Mouse (Mus musculus) liver, embryonic 12.5 days (tissue): ENCODE measurements at regions not wholly inside any gene's neighbourhood (a gene's known extent, or its start where the extent isn't known, plus 50 kb on each side); places are given as distances from the start of the nearest gene placed in this dataset.

ENCODE experiments used
- ATAC-seq: fragments of 200-750 bp; cut with Nextera tagmentation; 2 replicates; pipeline ENCODE4 v1.8.0; 2017; ENCODE audit warnings: moderate number of reproducible peaks, mild to moderate bottlenecking, moderate library complexity
- H3K27ac ChIP-seq: fragments of 300-500 bp; sonication (generic); 2 replicates; pipeline ENCODE4 v1.5.1; 2016; ENCODE audit warnings: mild to moderate bottlenecking
- H3K27me3 ChIP-seq: fragments of 300-500 bp; sonication (generic); replicated peaks from 2 replicates; pipeline ENCODE4 v1.6.1; 2016; ENCODE audit warnings: mild to moderate bottlenecking, moderate library complexity
- H3K36me3 ChIP-seq: fragments of 300-500 bp; sonication (generic); 2 replicates; pipeline ENCODE4 v1.6.1; 2016; ENCODE audit warnings: mild to moderate bottlenecking, moderate library complexity
- H3K4me1 ChIP-seq: fragments of 300-500 bp; sonication (generic); 2 replicates; pipeline ENCODE4 v1.6.1; 2016
- H3K4me2 ChIP-seq: fragments of 300-500 bp; sonication (generic); 2 replicates; pipeline ENCODE4 v1.6.1; 2016; ENCODE audit warnings: mild to moderate bottlenecking, moderate library complexity
- H3K4me3 ChIP-seq: fragments of 300-500 bp; sonication (generic); 2 replicates; pipeline ENCODE4 v1.5.1; 2016; ENCODE audit warnings: mild to moderate bottlenecking, moderate library complexity
- H3K9ac ChIP-seq: fragments of 300-500 bp; sonication (generic); 2 replicates; pipeline ENCODE4 v1.6.1; 2016; ENCODE audit warnings: mild to moderate bottlenecking, moderate library complexity
- H3K9me3 ChIP-seq: fragments of 300-500 bp; sonication (generic); replicated peaks from 2 replicates; pipeline ENCODE4 v1.6.1; 2016; ENCODE audit warnings: mild to moderate bottlenecking, moderate library complexity
- WGBS: fragments of 180-500 bp; shearing (Covaris S2); methylation state at CpG from one replicate; pipeline ENCODE4 v1.1.7; 2016; ENCODE audit not compliant: insufficient replicate concordance; 5-methylcytosine and 5-hydroxymethylcytosine counted together

DNA sequence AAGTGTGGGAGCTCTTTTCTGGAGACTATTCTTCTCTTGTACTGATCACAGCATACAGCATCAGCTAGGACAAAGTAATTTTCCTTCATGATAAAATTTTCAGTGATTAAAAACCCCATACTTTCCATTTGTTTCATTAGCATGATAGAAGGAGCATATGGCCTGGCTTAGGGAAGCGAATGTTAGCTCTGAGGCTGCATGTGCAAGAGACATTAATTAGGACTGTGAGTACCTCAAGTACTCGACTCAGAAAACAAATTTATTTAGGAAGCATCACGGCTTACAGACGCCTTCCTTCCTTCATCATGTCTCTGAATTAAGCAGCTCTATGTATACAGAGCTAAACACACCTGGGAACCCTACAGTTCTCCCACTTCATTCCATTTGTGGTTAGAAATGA, 193.6 kb upstream of the Itga4 start:
- Histone ChIP-seq H3K4me1 (no peaks in the 10 kb centered on the region), H3K4me2 (no peak overlapping the region), H3K9me3 (no peaks in the 10 kb centered on the region), H3K4me3 (no peak overlapping the region), H3K9ac (no peak overlapping the region), H3K36me3 (no peaks in the 10 kb centered on the region), H3K27ac (no peak overlapping the region), H3K27me3 (no peaks in the 10 kb centered on the region)
- 68% methylated on average over 4 of the region's 4 CpGs for WGBS
- no peak for ATAC-seq

- ATAC-seq: no peak
- 77% methylated on average over 6 of the region's 6 CpGs for WGBS
- H3K9ac ChIP-seq: no peak overlapping the region
- no peaks in the 10 kb centered on the region for H3K36me3 ChIP-seq
- no peak overlapping the region for H3K4me3 ChIP-seq
- no peaks in the 10 kb centered on the region for H3K27me3 ChIP-seq
- no peaks in the 10 kb centered on the region for H3K4me1 ChIP-seq
- H3K4me2 ChIP-seq: no peak overlapping the region
- no peak overlapping the region for H3K27ac ChIP-seq
- H3K9me3 ChIP-seq: no peaks in the 10 kb centered on the region
Observed at GRCm38 (mm10) chr2:79062196-79062636, 193.0 kb upstream of the Itga4 start.

- no peak overlapping the region for H3K4me2 ChIP-seq
- no peaks in the 10 kb centered on the region for H3K27me3 ChIP-seq
- WGBS: 22% methylated on average over 2 of the region's 2 CpGs
- H3K9me3 ChIP-seq: no peaks in the 10 kb centered on the region
- ATAC-seq: no peak
- no peaks in the 10 kb centered on the region for H3K36me3 ChIP-seq
- H3K9ac ChIP-seq: no peak overlapping the region
- no peaks in the 10 kb centered on the region for H3K4me1 ChIP-seq
- no peak overlapping the region for H3K4me3 ChIP-seq
- no peak overlapping the region for H3K27ac ChIP-seq
Observed at GRCm38 (mm10) chr2:79063641-79064040, 191.6 kb upstream of the Itga4 start.

- H3K4me1 ChIP-seq: no peaks in the 10 kb centered on the region
- H3K27ac ChIP-seq: no peak overlapping the region
- WGBS: 50% methylated on average over 1 of the region's 1 CpGs
- H3K9ac ChIP-seq: no peak overlapping the region
- ATAC-seq: no peak
- no peaks in the 10 kb centered on the region for H3K9me3 ChIP-seq
- no peak overlapping the region for H3K4me3 ChIP-seq
- H3K36me3 ChIP-seq: no peaks in the 10 kb centered on the region
- H3K4me2 ChIP-seq: no peak overlapping the region
- H3K27me3 ChIP-seq: no peaks in the 10 kb centered on the region
Observed at GRCm38 (mm10) chr2:79065321-79065720, 189.9 kb upstream of the Itga4 start.

DNA sequence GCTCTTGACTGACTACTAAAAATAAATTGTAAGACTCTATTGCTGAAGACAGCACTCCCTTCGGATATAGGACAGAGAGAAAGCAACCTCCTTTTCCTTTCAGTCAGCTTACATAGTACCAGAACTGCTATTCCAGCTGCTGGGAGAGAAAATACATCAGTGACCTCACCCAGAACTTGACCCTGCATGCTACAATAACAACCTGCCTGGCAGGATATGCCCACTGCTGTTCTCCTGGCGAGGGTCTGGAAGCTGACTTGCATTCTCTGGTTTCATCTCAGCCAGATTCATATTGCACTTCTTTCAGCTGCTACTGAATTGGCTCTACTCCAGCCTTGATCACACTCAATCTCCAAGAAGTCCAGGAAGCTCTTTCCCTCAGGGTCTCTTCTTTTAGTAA, 179.1 kb upstream of the Itga4 start:
- ATAC-seq: no peak
- Histone ChIP-seq H3K9ac (no peak overlapping the region), H3K9me3 (no peaks in the 10 kb centered on the region), H3K4me3 (no peak overlapping the region), H3K4me2 (no peak overlapping the region), H3K36me3 (no peaks in the 10 kb centered on the region), H3K27me3 (no peaks in the 10 kb centered on the region), H3K27ac (no peak overlapping the region), H3K4me1 (no peaks in the 10 kb centered on the region)
- 44% methylated on average over 2 of the region's 2 CpGs for WGBS

- H3K4me1 ChIP-seq: peaks cover 8% of the 10 kb centered on the region
- H3K27ac ChIP-seq: no peak overlapping the region
- H3K4me3 ChIP-seq: no peak overlapping the region
- H3K27me3 ChIP-seq: no peaks in the 10 kb centered on the region
- WGBS: 49% methylated on average over 5 of the region's 5 CpGs
- no peaks in the 10 kb centered on the region for H3K36me3 ChIP-seq
- no peaks in the 10 kb centered on the region for H3K9me3 ChIP-seq
- no peak overlapping the region for H3K4me2 ChIP-seq
- ATAC-seq: no peak
- no peak overlapping the region for H3K9ac ChIP-seq
Observed at GRCm38 (mm10) chr2:79078836-79079394, 176.3 kb upstream of the Itga4 start.

DNA sequence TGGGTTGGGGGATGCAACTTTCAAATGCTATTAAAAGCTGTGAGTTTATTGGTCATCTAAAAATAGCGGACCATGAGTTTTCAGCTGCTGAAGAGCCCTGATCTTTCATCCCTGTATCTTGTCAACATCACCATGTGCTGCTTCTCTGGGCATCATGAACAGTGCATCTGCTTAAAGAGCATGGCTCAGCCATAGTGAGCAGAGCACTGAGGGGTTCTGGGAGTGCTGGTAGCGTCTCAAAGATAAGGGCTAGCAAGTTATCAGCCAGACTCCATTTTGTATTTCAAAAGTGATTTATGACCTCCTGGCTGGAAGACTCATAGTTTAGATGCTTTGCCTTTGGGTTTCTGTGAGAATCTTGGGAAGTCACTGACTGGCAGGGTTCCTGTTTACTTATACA, 173.5 kb upstream of the Itga4 start:
- ATAC-seq: no peak
- Histone ChIP-seq H3K4me2 (no peak overlapping the region), H3K27me3 (no peaks in the 10 kb centered on the region), H3K9me3 (no peaks in the 10 kb centered on the region), H3K36me3 (no peaks in the 10 kb centered on the region), H3K9ac (no peak overlapping the region), H3K4me1 (peaks cover 21% of the 10 kb centered on the region), H3K27ac (no peak overlapping the region), H3K4me3 (no peak overlapping the region)
- 58% methylated on average over 2 of the region's 2 CpGs for WGBS

GRCm38 (mm10) chr2:79086280-79086679, 168.9 kb upstream of the Itga4 start:
- H3K36me3 ChIP-seq: no peaks in the 10 kb centered on the region
- no peak overlapping the region for H3K4me2 ChIP-seq
- H3K9me3 ChIP-seq: no peaks in the 10 kb centered on the region
- ATAC-seq: no peak
- no peaks in the 10 kb centered on the region for H3K27me3 ChIP-seq
- no peak overlapping the region for H3K4me3 ChIP-seq
- H3K9ac ChIP-seq: no peak overlapping the region
- 74% methylated on average over 4 of the region's 4 CpGs for WGBS
- no peak overlapping the region for H3K27ac ChIP-seq
- H3K4me1 ChIP-seq: peaks cover 32% of the 10 kb centered on the region

- 34% methylated on average over 9 of the region's 9 CpGs for WGBS
- ATAC-seq: no peak
- H3K4me2 ChIP-seq: peak overlapping the region; percentile 48
- H3K4me3 ChIP-seq: peak overlapping the region; percentile 18
- peaks cover 29% of the 10 kb centered on the region for H3K4me1 ChIP-seq
- H3K27ac ChIP-seq: no peak overlapping the region
- H3K9ac ChIP-seq: no peak overlapping the region
- H3K9me3 ChIP-seq: no peaks in the 10 kb centered on the region
- no peaks in the 10 kb centered on the region for H3K36me3 ChIP-seq
- no peaks in the 10 kb centered on the region for H3K27me3 ChIP-seq
Observed at GRCm38 (mm10) chr2:79086857-79087578, 168.2 kb upstream of the Itga4 start.

GRCm38 (mm10) chr2:79087600-79088205, 167.5 kb upstream of the Itga4 start:
- H3K4me1 ChIP-seq: peaks cover 25% of the 10 kb centered on the region
- H3K9me3 ChIP-seq: no peaks in the 10 kb centered on the region
- H3K9ac ChIP-seq: no peak overlapping the region
- ATAC-seq: no peak
- no peaks in the 10 kb centered on the region for H3K27me3 ChIP-seq
- H3K4me3 ChIP-seq: peak overlapping the region; percentile 18
- no peak overlapping the region for H3K27ac ChIP-seq
- H3K4me2 ChIP-seq: peak overlapping the region; percentile 48
- 68% methylated on average over 9 of the region's 9 CpGs for WGBS
- H3K36me3 ChIP-seq: no peaks in the 10 kb centered on the region

DNA sequence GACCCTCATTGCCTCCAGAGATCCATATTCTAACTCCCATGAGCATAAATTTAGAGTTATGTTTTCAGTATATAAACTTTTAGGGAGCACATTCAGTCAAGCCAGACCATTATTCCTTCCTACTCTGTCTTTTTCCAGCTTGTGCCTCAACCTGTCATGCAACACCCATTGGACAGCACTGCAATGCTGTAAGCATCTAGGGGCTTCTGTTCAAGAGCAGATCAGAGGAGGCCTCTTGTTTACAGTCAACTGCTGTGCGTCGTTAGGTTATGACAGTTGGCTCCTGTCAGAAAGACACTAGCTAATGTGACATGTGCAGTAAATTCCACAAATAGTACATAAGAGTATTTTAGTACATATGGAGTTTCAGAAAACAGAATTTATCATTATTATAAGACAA, 165.0 kb upstream of the Itga4 start:
- no peak overlapping the region for H3K4me3 ChIP-seq
- no peaks in the 10 kb centered on the region for H3K27me3 ChIP-seq
- H3K36me3 ChIP-seq: no peaks in the 10 kb centered on the region
- peaks cover 18% of the 10 kb centered on the region for H3K4me1 ChIP-seq
- H3K4me2 ChIP-seq: no peak overlapping the region
- H3K9ac ChIP-seq: no peak overlapping the region
- ATAC-seq: no peak
- 84% methylated on average over 2 of the region's 2 CpGs for WGBS
- no peak overlapping the region for H3K27ac ChIP-seq
- no peaks in the 10 kb centered on the region for H3K9me3 ChIP-seq

DNA sequence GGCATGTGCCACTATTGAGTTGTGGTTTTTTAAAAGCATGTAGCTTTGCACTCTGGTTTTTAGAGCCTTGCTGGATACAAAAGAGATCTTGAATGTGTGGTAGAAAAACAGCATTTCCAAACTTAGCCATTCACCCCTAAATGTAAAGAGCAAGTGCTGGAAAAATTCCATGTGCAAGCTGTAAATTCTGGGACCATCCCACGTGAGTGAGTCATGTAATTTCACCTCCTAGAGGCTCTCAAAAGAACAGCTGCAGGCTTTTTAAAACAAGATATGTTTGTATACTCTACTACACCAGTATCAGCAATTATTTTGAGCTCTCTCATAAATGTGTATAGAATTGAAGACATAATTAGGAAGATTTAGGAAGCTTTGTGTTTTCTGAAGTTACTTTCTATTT, 160.9 kb upstream of the Itga4 start:
- Histone ChIP-seq H3K4me3 (no peak overlapping the region), H3K4me2 (no peak overlapping the region), H3K9me3 (no peaks in the 10 kb centered on the region), H3K27ac (no peak overlapping the region), H3K4me1 (peaks cover 10% of the 10 kb centered on the region), H3K36me3 (no peaks in the 10 kb centered on the region), H3K27me3 (no peaks in the 10 kb centered on the region), H3K9ac (no peak overlapping the region)
- WGBS: 27% methylated on average over 1 of the region's 1 CpGs
- ATAC-seq: no peak
